Mouse (Mus musculus): ENCODE measurements around the gene Zfp524.
"Not testable (repeated sequence)": the region's sequence is repeated elsewhere in the genome, so short reads cannot be mapped to it uniquely, and the experiment has no call there.

Gene Zfp524

GRCm38 (mm10) chr7:5016920-5017319 lies 2.7 kb downstream of the Zfp524 start:
- no peak for DNase-seq

- no peak for DNase-seq
Measured at GRCm38 (mm10) chr7:5017352-5017751, 3.1 kb downstream of the Zfp524 start.

- no peak for DNase-seq
Measured at GRCm38 (mm10) chr7:5017931-5018330, 3.7 kb downstream of the Zfp524 start.

- not testable (repeated sequence) for DNase-seq
Measured at GRCm38 (mm10) chr7:5019576-5019975, 5.4 kb downstream of the Zfp524 start.

- peak; percentile 99 for DNase-seq
Measured at GRCm38 (mm10) chr7:5020000-5020681, 5.9 kb downstream of the Zfp524 start, which contains the start of the genes Zfp865 and Ccdc106. Gene Zfp865 (plus strand): TSS chr7:5020376. Gene Ccdc106 (plus strand): TSS chr7:5020553.

GRCm38 (mm10) chr7:5020685-5021084 lies 6.5 kb downstream of the Zfp524 start:
- no peak for DNase-seq

GRCm38 (mm10) chr7:5021197-5021596 lies 7.0 kb downstream of the Zfp524 start:
- DNase-seq = no peak

- no peak for DNase-seq
Measured at GRCm38 (mm10) chr7:5029543-5029942, 15.3 kb downstream of the Zfp524 start.

GRCm38 (mm10) chr7:5029946-5030345 lies 15.7 kb downstream of the Zfp524 start:
- no peak for DNase-seq

GRCm38 (mm10) chr7:5030554-5031275 lies 16.5 kb downstream of the Zfp524 start:
- DNase-seq = no peak

- no peak for DNase-seq
Measured at GRCm38 (mm10) chr7:5031496-5031895, 17.3 kb downstream of the Zfp524 start.

- no peak for DNase-seq
Measured at GRCm38 (mm10) chr7:5033818-5034217, 19.6 kb downstream of the Zfp524 start, which contains the start of gene 4632433K11Rik. Gene 4632433K11Rik (plus strand): TSS chr7:5034118.

- DNase-seq = no peak
Measured at GRCm38 (mm10) chr7:5035628-5036027, 21.4 kb downstream of the Zfp524 start.

- peak; percentile 6 for DNase-seq
Measured at GRCm38 (mm10) chr7:5036136-5036535, 21.9 kb downstream of the Zfp524 start.

- no peak for DNase-seq
Measured at GRCm38 (mm10) chr7:5037026-5037425, 22.8 kb downstream of the Zfp524 start.

GRCm38 (mm10) chr7:5037467-5037866 lies 23.3 kb downstream of the Zfp524 start:
- no peak for DNase-seq

GRCm38 (mm10) chr7:5038109-5038732 lies 24.0 kb downstream of the Zfp524 start, which contains the start of gene Zfp784:
Gene Zfp784 (minus strand): TSS chr7:5038446.
- DNase-seq = peak; percentile 90

- no peak for DNase-seq
Measured at GRCm38 (mm10) chr7:5038940-5039339, 24.7 kb downstream of the Zfp524 start.

GRCm38 (mm10) chr7:5044981-5045380 lies 30.8 kb downstream of the Zfp524 start:
- DNase-seq = no peak

- no peak for DNase-seq
Measured at GRCm38 (mm10) chr7:5046112-5046511, 31.9 kb downstream of the Zfp524 start.

GRCm38 (mm10) chr7:5047313-5047712 lies 33.1 kb downstream of the Zfp524 start:
- DNase-seq = no peak

- DNase-seq = peak; percentile 71
Measured at GRCm38 (mm10) chr7:5051193-5052192, 37.3 kb downstream of the Zfp524 start, which contains the start of gene Zfp580. Gene Zfp580 (plus strand): TSS chr7:5051538.
